Mouse (Mus musculus): ENCODE measurements around the gene Hipk4.
A peak's percentile ranks its signal among the peaks of the same experiment; 100 is the strongest.

Gene Hipk4

DNA sequence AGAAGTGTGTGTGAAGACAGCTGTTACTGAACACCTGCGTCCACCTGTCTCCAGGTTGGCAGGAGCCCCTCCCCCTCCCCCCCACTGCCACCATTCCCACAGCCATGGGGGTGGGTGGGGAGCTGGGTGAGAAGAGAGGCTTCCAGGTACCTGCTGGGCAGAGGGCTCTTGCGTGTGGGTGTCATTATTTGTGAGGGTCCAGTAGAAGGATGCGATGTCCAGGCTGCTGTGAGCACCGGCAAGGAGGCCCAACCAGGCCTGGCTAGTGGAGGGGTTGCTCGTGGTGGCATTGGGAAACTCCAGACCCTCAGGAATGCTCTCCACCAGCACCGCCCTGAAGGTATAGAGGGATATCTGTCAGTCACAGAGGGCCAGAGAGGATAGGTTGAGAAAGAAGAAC, 17.9 kb downstream of the Hipk4 start:
- DNase-seq (ENCODE audit: low read depth): no peak

DNA sequence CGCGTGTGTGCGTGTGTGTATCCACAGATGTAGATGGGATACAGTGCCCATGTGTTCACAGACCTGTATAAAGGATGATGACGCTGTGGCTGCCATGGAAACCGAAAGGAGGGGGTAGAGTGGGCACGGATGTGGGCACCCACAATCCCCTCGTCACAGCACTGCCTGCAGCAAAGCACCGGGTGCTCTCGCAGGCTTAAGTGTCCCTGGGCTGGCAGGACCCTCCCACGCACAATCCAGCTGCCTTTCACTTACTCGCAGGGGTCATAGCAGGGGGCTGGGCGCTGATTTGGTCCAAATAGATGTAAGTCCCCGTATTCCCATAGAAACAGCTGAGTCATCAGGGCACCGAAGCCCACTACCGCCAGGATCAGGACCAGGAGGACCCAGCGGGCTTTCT, 18.4 kb downstream of the Hipk4 start:
- DNase-seq (ENCODE audit: low read depth): no peak

- no peak for DNase-seq (ENCODE audit: low read depth)
Observed at GRCm38 (mm10) chr7:27541922-27542321, 18.9 kb downstream of the Hipk4 start.

- DNase-seq (ENCODE audit: low read depth): peak; percentile 49
Observed at GRCm38 (mm10) chr7:27542392-27543033, 19.4 kb downstream of the Hipk4 start.

GRCm38 (mm10) chr7:27543065-27543464, 20.0 kb downstream of the Hipk4 start:
- no peak for DNase-seq (ENCODE audit: low read depth)

DNA sequence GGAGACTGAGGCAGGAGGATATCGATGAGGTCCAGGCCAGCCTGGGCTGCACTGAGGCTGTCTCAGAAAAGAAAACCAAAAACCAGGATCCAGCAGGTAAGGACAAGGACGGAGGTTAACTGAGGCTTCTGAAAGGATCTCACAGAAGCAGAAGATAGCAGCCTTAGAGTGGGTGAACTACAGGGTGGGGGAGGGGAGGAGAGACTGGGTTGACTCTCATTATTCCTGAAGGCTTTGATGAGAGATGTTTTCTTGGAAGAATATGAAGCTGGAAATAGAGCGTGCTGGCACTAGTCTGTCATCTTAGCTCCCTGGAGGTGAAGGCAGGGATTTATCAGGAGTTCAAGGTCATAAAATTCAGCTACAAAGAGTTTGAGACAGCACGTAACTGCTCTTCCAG, 20.8 kb downstream of the Hipk4 start:
- no peak for DNase-seq (ENCODE audit: low read depth)

- no peak for DNase-seq (ENCODE audit: low read depth)
Observed at GRCm38 (mm10) chr7:27544675-27545370, 21.8 kb downstream of the Hipk4 start.

DNA sequence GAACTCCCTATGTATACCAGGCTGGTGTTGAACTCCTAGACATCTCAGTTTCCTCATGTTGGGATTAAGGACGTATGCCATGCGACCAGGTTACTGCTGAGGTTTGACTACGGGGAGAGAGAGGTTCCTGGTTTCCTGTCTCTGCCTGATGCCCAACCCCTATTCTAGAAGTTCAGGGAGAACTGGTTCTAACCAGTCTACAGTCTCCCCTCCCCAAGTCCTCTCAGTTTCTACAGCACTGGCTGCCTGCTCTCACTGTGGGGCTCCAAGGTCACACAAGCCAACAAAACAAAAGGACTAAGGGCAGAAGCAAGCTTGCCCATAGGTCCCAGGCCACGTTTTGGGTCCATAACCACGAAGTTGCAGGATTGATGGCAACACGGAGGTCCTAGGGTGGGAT, 26.5 kb downstream of the Hipk4 start:
- no peak for DNase-seq (ENCODE audit: low read depth)

GRCm38 (mm10) chr7:27552070-27552469, 29.0 kb downstream of the Hipk4 start:
- no peak for DNase-seq (ENCODE audit: low read depth)

GRCm38 (mm10) chr7:27552931-27553513, 30.0 kb downstream of the Hipk4 start, which contains the start of the genes Pld3 and 2310022A10Rik:
Gene Pld3, minus strand, starts transcription at chr7:27553218.
Gene 2310022A10Rik, plus strand, starts transcription at chr7:27553233.
- DNase-seq (ENCODE audit: low read depth): peak; percentile 93

GRCm38 (mm10) chr7:27560291-27560887, 37.3 kb downstream of the Hipk4 start:
- DNase-seq (ENCODE audit: low read depth): no peak

GRCm38 (mm10) chr7:27560978-27561377, 37.9 kb downstream of the Hipk4 start:
- no peak for DNase-seq (ENCODE audit: low read depth)

GRCm38 (mm10) chr7:27569580-27570224, 46.6 kb downstream of the Hipk4 start:
- no peak for DNase-seq (ENCODE audit: low read depth)

- no peak for DNase-seq (ENCODE audit: low read depth)
Observed at GRCm38 (mm10) chr7:27572133-27572532, 49.1 kb downstream of the Hipk4 start.

DNA sequence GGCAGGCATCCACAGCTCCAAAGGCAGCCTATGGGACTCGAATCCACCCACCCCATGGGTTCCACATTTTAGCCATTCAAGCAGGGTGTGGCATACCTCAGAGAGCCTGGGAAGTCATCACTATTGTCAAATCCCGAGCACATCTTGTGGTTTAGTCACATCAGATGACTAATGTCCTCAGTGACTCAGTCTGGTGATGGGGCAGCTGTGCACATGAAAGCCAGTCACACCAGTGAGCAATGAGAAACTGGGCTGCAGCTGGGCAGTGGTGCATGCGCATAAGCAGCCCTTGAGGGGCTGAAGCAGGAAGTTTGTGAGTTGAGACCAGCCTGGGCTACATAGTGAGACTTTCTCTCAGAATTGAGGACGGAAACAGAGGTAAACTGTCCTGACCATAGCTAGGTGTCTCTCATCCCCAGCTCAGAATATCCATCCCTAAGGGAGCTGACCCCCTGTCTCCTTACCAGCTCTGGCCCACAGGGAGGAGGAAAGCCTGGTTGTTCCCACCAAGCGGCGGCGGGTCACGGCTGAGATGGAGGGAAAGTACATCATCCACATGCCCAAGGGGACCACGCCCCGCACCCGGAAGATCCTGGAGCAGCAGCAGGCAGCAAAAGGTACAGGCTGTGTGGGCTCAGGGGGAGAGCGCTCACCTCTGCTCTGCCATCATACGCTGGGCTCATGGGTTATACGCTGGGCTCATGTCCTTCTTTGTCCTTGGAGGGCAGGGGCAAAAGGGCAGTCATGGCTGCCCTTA, 51.2 kb downstream of the Hipk4 start:
- DNase-seq (ENCODE audit: low read depth): no peak

DNA sequence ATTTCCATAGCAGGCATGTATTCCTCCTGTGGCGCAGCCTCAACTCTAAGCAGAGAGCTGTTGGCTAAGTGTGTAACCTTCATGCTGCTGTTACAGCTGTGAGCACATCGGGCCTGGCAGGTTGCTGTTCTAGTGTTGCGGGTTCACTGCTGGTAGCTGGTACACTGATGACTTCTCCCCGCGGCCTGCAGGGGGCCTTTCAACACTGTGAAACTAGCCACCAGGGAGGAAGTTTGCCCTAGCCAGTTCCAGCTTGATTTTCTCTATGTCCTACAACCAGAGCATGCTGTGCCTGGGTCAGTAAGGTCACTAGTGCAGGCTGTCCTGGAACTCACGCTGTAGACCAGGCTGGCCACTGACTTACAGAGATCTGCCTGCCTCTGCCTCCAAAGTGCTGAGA, 53.8 kb downstream of the Hipk4 start:
- no peak for DNase-seq (ENCODE audit: low read depth)

DNA sequence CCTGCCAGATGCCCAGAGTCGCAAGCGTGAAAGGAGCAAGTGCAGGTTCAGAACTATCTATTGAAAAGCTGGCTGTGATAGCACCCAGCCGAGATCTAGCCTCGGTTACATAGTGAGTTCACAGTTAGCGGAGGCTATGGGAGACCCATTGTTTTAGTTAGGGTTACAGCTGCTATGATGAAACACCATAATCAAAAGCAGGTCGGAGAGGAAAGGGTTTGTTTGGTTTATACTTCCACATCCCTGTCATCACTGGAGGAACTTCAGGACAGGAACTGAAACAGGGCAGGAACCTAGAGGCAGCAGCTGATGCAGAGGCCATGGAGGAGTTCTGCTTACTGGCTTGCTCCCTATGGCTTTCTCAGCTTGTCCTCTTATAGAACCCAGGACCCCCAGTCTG, 54.5 kb downstream of the Hipk4 start:
- no peak for DNase-seq (ENCODE audit: low read depth)

GRCm38 (mm10) chr7:27578465-27578864, 55.4 kb downstream of the Hipk4 start:
- DNase-seq (ENCODE audit: low read depth): no peak

DNA sequence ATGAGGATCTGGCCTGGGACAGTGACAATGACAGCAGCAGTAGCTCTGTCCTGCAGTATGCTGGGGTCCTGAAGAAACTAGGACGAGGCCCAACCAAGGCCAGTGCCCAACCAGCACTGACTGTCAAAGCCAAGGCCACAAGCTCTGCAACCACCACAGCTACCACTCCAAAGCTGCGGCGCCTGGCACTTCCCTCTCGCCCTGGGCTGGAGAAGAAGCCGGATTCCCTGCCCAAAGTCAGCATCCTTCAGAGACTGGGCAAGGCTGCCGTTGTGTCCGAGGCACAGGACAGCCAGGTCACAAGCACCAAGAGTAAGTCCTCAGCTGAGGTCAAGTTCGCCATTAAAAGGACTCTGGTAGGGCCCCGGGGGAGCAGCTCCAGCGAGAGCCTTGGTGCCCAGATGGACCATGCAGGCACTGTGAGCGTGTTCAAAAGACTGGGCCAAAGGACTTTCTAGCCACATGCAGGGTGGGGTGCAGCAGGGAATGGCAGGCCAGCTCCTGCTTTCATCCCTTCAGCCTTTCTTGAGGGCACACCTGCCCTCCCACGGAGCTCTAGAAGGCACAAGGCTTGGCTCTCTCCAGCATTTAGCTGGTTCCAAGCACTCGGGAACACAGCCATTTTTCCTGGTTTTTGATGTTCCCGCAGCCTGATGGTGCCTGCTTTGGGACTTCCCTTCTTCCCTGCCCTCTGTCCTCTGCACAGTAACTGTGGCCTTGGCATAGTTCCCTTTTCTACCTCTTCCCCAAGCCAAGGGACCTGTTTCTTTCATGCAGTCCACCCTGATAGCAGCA, 57.5 kb downstream of the Hipk4 start:
- DNase-seq (ENCODE audit: low read depth): no peak
